Mouse (Mus musculus) liver, adult 2 months (tissue): Measurements from ENCODE around the gene Dmd. TPM values are rescaled to one million over a fixed set of nuclear protein-coding genes. Genes with fewer than 3 reads are reported as not detected.

ENCODE experiments used
- DNase-seq: peaks from one replicate; pipeline ENCODE4 v3.0.0-alpha.2; 2011; ENCODE audit warnings: low read depth, low spot score; ENCODE audit errors: extremely low read depth
- H3K27ac ChIP-seq: fragments of 200-500 bp; replicated peaks from 2 replicates; pipeline ENCODE4 v1.5.1; 2012; ENCODE audit warnings: low read depth, mild to moderate bottlenecking, control low read depth, inconsistent platforms, low read length; ENCODE audit not compliant: insufficient read depth
- H3K27me3 ChIP-seq: fragments of 200-500 bp; 2 replicates; pipeline ENCODE4 v1.6.1; 2012; ENCODE audit warnings: mild to moderate bottlenecking, moderate library complexity, low read length, inconsistent platforms; ENCODE audit not compliant: control insufficient read depth, insufficient read depth
- H3K36me3 ChIP-seq: fragments of 200-500 bp; 2 replicates; pipeline ENCODE4 v1.6.1; 2012; ENCODE audit warnings: low read length, inconsistent platforms; ENCODE audit not compliant: control insufficient read depth, insufficient read depth
- H3K4me1 ChIP-seq: fragments of 200-500 bp; 2 replicates; pipeline ENCODE4 v1.6.1; 2011; ENCODE audit warnings: low read length; ENCODE audit not compliant: control insufficient read depth, insufficient read depth
- H3K4me3 ChIP-seq: fragments of 200-500 bp; 2 replicates; pipeline ENCODE4 v1.5.1; 2011; ENCODE audit warnings: low read depth, mild to moderate bottlenecking, control low read depth, low read length, moderate library complexity; ENCODE audit not compliant: insufficient read depth
- H3K79me2 ChIP-seq: fragments of 200-500 bp; 2 replicates; pipeline ENCODE4 v1.6.1; 2012; ENCODE audit warnings: inconsistent platforms, mild to moderate bottlenecking, low read length, moderate library complexity; ENCODE audit not compliant: control insufficient read depth, insufficient read depth
- H3K9ac ChIP-seq: fragments of 200-500 bp; 2 replicates; pipeline ENCODE4 v1.6.1; 2012; ENCODE audit warnings: low read depth, mild to moderate bottlenecking, control low read depth, inconsistent platforms, low read length
- CTCF ChIP-seq: fragments of 200-500 bp; IDR thresholded peaks from 2 replicates; pipeline ENCODE4 v1.5.1; 2011; ENCODE audit warnings: low read depth, low read length, control low read depth
- POLR2A ChIP-seq: fragments of 200-500 bp; IDR thresholded peaks from 2 replicates; pipeline ENCODE4 v1.6.1; 2011; ENCODE audit warnings: low read length, control low read depth; ENCODE audit not compliant: insufficient read depth; ENCODE audit errors: extremely low read depth
- WGBS: fragments of 180-500 bp; shearing (Covaris S2); methylation state at CpG from one replicate; pipeline ENCODE4 v1.1.7; 2018; 5-methylcytosine and 5-hydroxymethylcytosine counted together
- polyA plus RNA-seq: library from polyadenylated mRNA; depleted of rRNA; stranded (reverse); fragments of >200 nt; gene quantifications from 2 replicates; pipeline ENCODE4 v1.2.3, GENCODE M21; 2012
- total RNA-seq: library from RNA; depleted of rRNA; stranded (reverse); fragments of >200 nt; gene quantifications from 2 replicates; pipeline ENCODE4 v1.2.3, GENCODE M21; 2014

Dmd gene
- total and polyA plus RNA-seq, 2 experiments: 7.0 to 39.8 TPM

GRCm38 (mm10) chrX:85076845-85077244 is 2128.2 kb downstream of the Dmd start:
- H3K36me3 ChIP-seq: no peaks in the 10 kb centered on the region
- no peak for TF ChIP-seq POLR2A
- TF ChIP-seq CTCF: no peak
- no peaks in the 10 kb centered on the region; the same call in 1 of the 2 replicates for H3K79me2 ChIP-seq
- H3K4me1 ChIP-seq: peaks cover 2% of the 10 kb centered on the region; the same call in 1 of the 2 replicates
- H3K27ac ChIP-seq: no peak overlapping the region
- no peak overlapping the region for H3K4me3 ChIP-seq
- 0% methylated on average over 1 of the region's 1 CpGs for WGBS
- H3K9ac ChIP-seq: no peak overlapping the region
- no peaks in the 10 kb centered on the region for H3K27me3 ChIP-seq
- peak; percentile 63 for DNase-seq

GRCm38 (mm10) chrX:85077605-85078004 is 2128.9 kb downstream of the Dmd start:
- Histone ChIP-seq H3K27ac (no peak overlapping the region), H3K36me3 (no peaks in the 10 kb centered on the region), H3K27me3 (no peaks in the 10 kb centered on the region), H3K4me1 (peaks cover 2% of the 10 kb centered on the region; the same call in 1 of the 2 replicates), H3K9ac (no peak overlapping the region), H3K4me3 (no peak overlapping the region), H3K79me2 (no peaks in the 10 kb centered on the region; the same call in 1 of the 2 replicates)
- 100% methylated on average over 1 of the region's 1 CpGs for WGBS
- TF ChIP-seq POLR2A: no peak
- no peak for TF ChIP-seq CTCF
- no peak for DNase-seq

- 83% methylated on average over 2 of the region's 2 CpGs for WGBS
- Histone ChIP-seq H3K9ac (no peak overlapping the region), H3K36me3 (no peaks in the 10 kb centered on the region), H3K79me2 (no peaks in the 10 kb centered on the region; the same call in 1 of the 2 replicates), H3K27ac (no peak overlapping the region), H3K4me3 (no peak overlapping the region), H3K27me3 (no peaks in the 10 kb centered on the region), H3K4me1 (peaks cover 2% of the 10 kb centered on the region; the same call in 1 of the 2 replicates)
- TF ChIP-seq CTCF (no peak), POLR2A (no peak)
- no peak for DNase-seq
These were observed 2130.5 kb downstream of the Dmd start for GRCm38 (mm10) chrX:85079174-85079573.

GRCm38 (mm10) chrX:85084237-85085153 is 2135.8 kb downstream of the Dmd start:
- no peak for DNase-seq
- no peak for TF ChIP-seq POLR2A
- TF ChIP-seq CTCF: no peak
- Histone ChIP-seq H3K27me3 (no peaks in the 10 kb centered on the region), H3K27ac (peak overlapping the region; percentile 36; the same call in 1 of the 2 replicates), H3K9ac (no peak overlapping the region), H3K79me2 (no peaks in the 10 kb centered on the region; the same call in 1 of the 2 replicates), H3K4me3 (no peak overlapping the region), H3K36me3 (no peaks in the 10 kb centered on the region), H3K4me1 (no peaks in the 10 kb centered on the region; the same call in 1 of the 2 replicates)
- 85% methylated on average over 8 of the region's 8 CpGs for WGBS

- H3K79me2 ChIP-seq: no peaks in the 10 kb centered on the region
- TF ChIP-seq POLR2A (no peak), CTCF (no peak)
- peak; percentile 60 for DNase-seq
- H3K4me1 ChIP-seq: no peaks in the 10 kb centered on the region
- no peaks in the 10 kb centered on the region for H3K36me3 ChIP-seq
- no peak overlapping the region for H3K27ac ChIP-seq
- WGBS: 32% methylated on average over 7 of the region's 7 CpGs
- H3K27me3 ChIP-seq: no peaks in the 10 kb centered on the region
- no peak overlapping the region for H3K4me3 ChIP-seq
- H3K9ac ChIP-seq: no peak overlapping the region
These were observed 2140.8 kb downstream of the Dmd start for GRCm38 (mm10) chrX:85089506-85089905.

GRCm38 (mm10) chrX:85093354-85093753 is 2144.7 kb downstream of the Dmd start:
- Histone ChIP-seq H3K27me3 (no peaks in the 10 kb centered on the region), H3K27ac (no peak overlapping the region), H3K36me3 (no peaks in the 10 kb centered on the region), H3K4me3 (no peak overlapping the region), H3K79me2 (no peaks in the 10 kb centered on the region), H3K4me1 (no peaks in the 10 kb centered on the region; the same call in 1 of the 2 replicates), H3K9ac (no peak overlapping the region)
- TF ChIP-seq CTCF: no peak
- TF ChIP-seq POLR2A: no peak
- no peak for DNase-seq
